Mouse (Mus musculus): Measurements from ENCODE around the gene Zfp57. TPM values are rescaled to one million over a fixed set of nuclear protein-coding genes. Genes with fewer than 3 reads are reported as not detected.

Zfp57 gene
- polyA plus RNA-seq, 1 experiment from 2014 or later, result 199 TPM

GRCm38 (mm10) chr17:36971172-36971850 lies 29.7 kb upstream of the Zfp57 start:
- Histone ChIP-seq H3K4me1 (ENCODE audit: control insufficient read depth, insufficient read depth, low read length) (no peaks in the 10 kb centered on the region), H3K36me3 (ENCODE audit: control insufficient read depth, insufficient read depth, low read length) (no peaks in the 10 kb centered on the region), H3K9me3 (replicated peaks; ENCODE audit: control insufficient read depth, low read length) (no peaks in the 10 kb centered on the region), H3K4me3 (ENCODE audit: low read depth, low read length) (no peak overlapping the region), H3K4me2 (ENCODE audit: low read length) (no peak overlapping the region), H3K27me3 (replicated peaks; ENCODE audit: control insufficient read depth, insufficient read depth, low read length) (no peaks in the 10 kb centered on the region), H3K9ac (ENCODE audit: low read length) (no peak overlapping the region), H3K27ac (ENCODE audit: low read depth, low read length) (no peak overlapping the region)
- DNase-seq (ENCODE audit: low spot score) (no peak), ATAC-seq (no peak)
- 93% methylated on average over 6 of the region's 6 CpGs for WGBS

GRCm38 (mm10) chr17:36972791-36973190 lies 28.2 kb upstream of the Zfp57 start:
- no peaks in the 10 kb centered on the region for H3K36me3 ChIP-seq (ENCODE audit: control insufficient read depth, insufficient read depth, low read length)
- H3K9ac ChIP-seq (ENCODE audit: low read length), result no peak overlapping the region
- no peaks in the 10 kb centered on the region for H3K4me1 ChIP-seq (ENCODE audit: control insufficient read depth, insufficient read depth, low read length)
- DNase-seq (ENCODE audit: low spot score) (no peak), ATAC-seq (no peak)
- H3K27ac ChIP-seq (ENCODE audit: low read depth, low read length), result no peak overlapping the region
- H3K27me3 ChIP-seq (replicated peaks; ENCODE audit: control insufficient read depth, insufficient read depth, low read length), result no peaks in the 10 kb centered on the region
- 93% methylated on average over 3 of the region's 3 CpGs for WGBS
- H3K4me2 ChIP-seq (ENCODE audit: low read length), result no peak overlapping the region
- H3K4me3 ChIP-seq (ENCODE audit: low read depth, low read length), result no peak overlapping the region
- H3K9me3 ChIP-seq (replicated peaks; ENCODE audit: control insufficient read depth, low read length), result no peaks in the 10 kb centered on the region

GRCm38 (mm10) chr17:36973271-36973787 lies 27.6 kb upstream of the Zfp57 start:
- 71% methylated on average over 8 of the region's 8 CpGs for WGBS
- no peak overlapping the region for H3K9ac ChIP-seq (ENCODE audit: low read length)
- H3K9me3 ChIP-seq (replicated peaks; ENCODE audit: control insufficient read depth, low read length), result no peaks in the 10 kb centered on the region
- H3K27ac ChIP-seq (ENCODE audit: low read depth, low read length), result no peak overlapping the region
- no peaks in the 10 kb centered on the region for H3K36me3 ChIP-seq (ENCODE audit: control insufficient read depth, insufficient read depth, low read length)
- no peak overlapping the region for H3K4me2 ChIP-seq (ENCODE audit: low read length)
- H3K27me3 ChIP-seq (replicated peaks; ENCODE audit: control insufficient read depth, insufficient read depth, low read length), result no peaks in the 10 kb centered on the region
- no peak for DNase-seq (ENCODE audit: low spot score)
- ATAC-seq, result no peak
- H3K4me3 ChIP-seq (ENCODE audit: low read depth, low read length), result no peak overlapping the region
- no peaks in the 10 kb centered on the region for H3K4me1 ChIP-seq (ENCODE audit: control insufficient read depth, insufficient read depth, low read length)

- no peak within 1 kb of the TSS for H3K4me2 ChIP-seq (ENCODE audit: low read length)
- DNase-seq (ENCODE audit: low spot score) (no peak), ATAC-seq (no peak)
- H3K9me3 ChIP-seq (replicated peaks; ENCODE audit: control insufficient read depth, low read length), result no peaks in the 10 kb centered on the region
- no peaks in the 10 kb centered on the region for H3K4me1 ChIP-seq (ENCODE audit: control insufficient read depth, insufficient read depth, low read length)
- no peaks in the 10 kb centered on the region for H3K27me3 ChIP-seq (replicated peaks; ENCODE audit: control insufficient read depth, insufficient read depth, low read length)
- H3K9ac ChIP-seq (ENCODE audit: low read length), result no peak within 1 kb of the TSS
- no peak within 1 kb of the TSS for H3K27ac ChIP-seq (ENCODE audit: low read depth, low read length)
- 18% methylated on average over 18 of the region's 18 CpGs for WGBS
- H3K36me3 ChIP-seq (ENCODE audit: control insufficient read depth, insufficient read depth, low read length), result no peaks in the 10 kb centered on the region
- H3K4me3 ChIP-seq (ENCODE audit: low read depth, low read length), result no peak within 1 kb of the TSS
These were observed 19.6 kb upstream of the Zfp57 start, which contains the start of gene 2410137M14Rik for GRCm38 (mm10) chr17:36981221-36981813. TSS of gene 2410137M14Rik (minus strand) at chr17:36981237.

GRCm38 (mm10) chr17:36981845-36982244 lies 19.1 kb upstream of the Zfp57 start:
- no peak for DNase-seq (ENCODE audit: low spot score)
- no peaks in the 10 kb centered on the region for H3K36me3 ChIP-seq (ENCODE audit: control insufficient read depth, insufficient read depth, low read length)
- no peaks in the 10 kb centered on the region for H3K4me1 ChIP-seq (ENCODE audit: control insufficient read depth, insufficient read depth, low read length)
- H3K4me3 ChIP-seq (ENCODE audit: low read depth, low read length), result no peak overlapping the region
- H3K9me3 ChIP-seq (replicated peaks; ENCODE audit: control insufficient read depth, low read length), result no peaks in the 10 kb centered on the region
- no peak overlapping the region for H3K4me2 ChIP-seq (ENCODE audit: low read length)
- no peaks in the 10 kb centered on the region for H3K27me3 ChIP-seq (replicated peaks; ENCODE audit: control insufficient read depth, insufficient read depth, low read length)
- no peak overlapping the region for H3K27ac ChIP-seq (ENCODE audit: low read depth, low read length)
- 9% methylated on average over 4 of the region's 4 CpGs for WGBS
- H3K9ac ChIP-seq (ENCODE audit: low read length), result no peak overlapping the region
- ATAC-seq, result no peak

GRCm38 (mm10) chr17:36982253-36983155 lies 18.5 kb upstream of the Zfp57 start:
- H3K27me3 ChIP-seq (replicated peaks; ENCODE audit: control insufficient read depth, insufficient read depth, low read length), result no peaks in the 10 kb centered on the region
- H3K27ac ChIP-seq (ENCODE audit: low read depth, low read length), result no peak overlapping the region
- 41% methylated on average over 5 of the region's 5 CpGs for WGBS
- H3K9ac ChIP-seq (ENCODE audit: low read length), result no peak overlapping the region
- DNase-seq (ENCODE audit: low spot score), result no peak
- no peak for ATAC-seq
- no peak overlapping the region for H3K4me3 ChIP-seq (ENCODE audit: low read depth, low read length)
- no peaks in the 10 kb centered on the region for H3K9me3 ChIP-seq (replicated peaks; ENCODE audit: control insufficient read depth, low read length)
- no peak overlapping the region for H3K4me2 ChIP-seq (ENCODE audit: low read length)
- H3K4me1 ChIP-seq (ENCODE audit: control insufficient read depth, insufficient read depth, low read length), result no peaks in the 10 kb centered on the region
- H3K36me3 ChIP-seq (ENCODE audit: control insufficient read depth, insufficient read depth, low read length), result no peaks in the 10 kb centered on the region

GRCm38 (mm10) chr17:36988475-36988874 lies 12.5 kb upstream of the Zfp57 start:
- Histone ChIP-seq H3K27ac (ENCODE audit: low read depth, low read length) (no peak overlapping the region), H3K9me3 (replicated peaks; ENCODE audit: control insufficient read depth, low read length) (no peaks in the 10 kb centered on the region), H3K4me2 (ENCODE audit: low read length) (0 out of 2 replicates have a peak overlapping the region, but pooled peaks have one; percentile 12), H3K4me1 (ENCODE audit: control insufficient read depth, insufficient read depth, low read length) (no peaks in the 10 kb centered on the region), H3K9ac (ENCODE audit: low read length) (0 out of 2 replicates have a peak overlapping the region, but pooled peaks have one; percentile 8), H3K36me3 (ENCODE audit: control insufficient read depth, insufficient read depth, low read length) (no peaks in the 10 kb centered on the region), H3K27me3 (replicated peaks; ENCODE audit: control insufficient read depth, insufficient read depth, low read length) (peaks cover 17% of the 10 kb centered on the region), H3K4me3 (ENCODE audit: low read depth, low read length) (no peak overlapping the region)
- no peak for DNase-seq (ENCODE audit: low spot score)
- WGBS, result 8% methylated on average over 24 of the region's 24 CpGs
- ATAC-seq, result no peak

- Histone ChIP-seq H3K4me3 (ENCODE audit: low read depth, low read length) (no peak within 1 kb of the TSS), H3K4me2 (ENCODE audit: low read length) (0 out of 2 replicates have a peak within 1 kb of the TSS, but pooled peaks have one; percentile 12), H3K9ac (ENCODE audit: low read length) (0 out of 2 replicates have a peak within 1 kb of the TSS, but pooled peaks have one; percentile 8), H3K4me1 (ENCODE audit: control insufficient read depth, insufficient read depth, low read length) (no peaks in the 10 kb centered on the region), H3K9me3 (replicated peaks; ENCODE audit: control insufficient read depth, low read length) (no peaks in the 10 kb centered on the region), H3K36me3 (ENCODE audit: control insufficient read depth, insufficient read depth, low read length) (no peaks in the 10 kb centered on the region), H3K27ac (ENCODE audit: low read depth, low read length) (no peak within 1 kb of the TSS), H3K27me3 (replicated peaks; ENCODE audit: control insufficient read depth, insufficient read depth, low read length) (peaks cover 17% of the 10 kb centered on the region)
- 27% methylated on average over 5 of the region's 5 CpGs for WGBS
- ATAC-seq (no peak), DNase-seq (ENCODE audit: low spot score) (no peak)
These were observed 11.5 kb upstream of the Zfp57 start, which contains the start of gene H2-M5 for GRCm38 (mm10) chr17:36989437-36989836. TSS of gene H2-M5 (minus strand) at chr17:36989537.
